Mouse (Mus musculus) forebrain, embryonic 15.5 days (tissue): ENCODE results near the gene Dnajc11. TPM values are rescaled to one million over a fixed set of nuclear protein-coding genes. Genes with fewer than 3 reads are reported as not detected.

Experiments used
- ATAC-seq: fragments of 200-750 bp; cut with Nextera tagmentation; replicated peaks from 2 replicates; pipeline ENCODE4 v1.8.0; 2017; ENCODE audit warnings: mild to moderate bottlenecking, moderate TSS enrichment, moderate library complexity
- H3K27ac ChIP-seq: fragments of 300-500 bp; sonication (generic); replicated peaks from 2 replicates; pipeline ENCODE4 v1.5.1; 2015; ENCODE audit warnings: mild to moderate bottlenecking, inconsistent platforms
- H3K27me3 ChIP-seq: fragments of 300-500 bp; sonication (generic); 2 replicates; pipeline ENCODE4 v1.6.1; 2015; ENCODE audit warnings: inconsistent platforms
- H3K36me3 ChIP-seq: fragments of 300-500 bp; sonication (generic); 2 replicates; pipeline ENCODE4 v1.6.1; 2015; ENCODE audit warnings: mild to moderate bottlenecking, inconsistent platforms
- H3K4me1 ChIP-seq: fragments of 300-500 bp; sonication (generic); 2 replicates; pipeline ENCODE4 v1.6.1; 2015; ENCODE audit warnings: inconsistent platforms
- H3K4me2 ChIP-seq: fragments of 300-500 bp; sonication (generic); replicated peaks from 2 replicates; pipeline ENCODE4 v1.6.1; 2015; ENCODE audit warnings: mild to moderate bottlenecking, inconsistent platforms
- H3K4me3 ChIP-seq: fragments of 300-500 bp; sonication (generic); 2 replicates; pipeline ENCODE4 v1.5.1; 2015; ENCODE audit warnings: mild to moderate bottlenecking, inconsistent platforms
- H3K9ac ChIP-seq: fragments of 300-500 bp; sonication (generic); replicated peaks from 2 replicates; pipeline ENCODE4 v1.6.1; 2015; ENCODE audit warnings: mild to moderate bottlenecking, inconsistent platforms
- H3K9me3 ChIP-seq: fragments of 300-500 bp; sonication (generic); 2 replicates; pipeline ENCODE4 v1.6.1; 2016; ENCODE audit warnings: inconsistent platforms
- WGBS: fragments of 180-500 bp; shearing (Covaris S2); methylation state at CpG from one replicate; pipeline ENCODE4 v1.1.7; 2015; ENCODE audit warnings: mixed read lengths; 5-methylcytosine and 5-hydroxymethylcytosine counted together
- polyA plus RNA-seq: library from polyadenylated mRNA; unstranded; fragments of >200 nt; fragmentation: Nextera tagmentation; extraction: Ambion mirVana; gene quantifications from 2 replicates; pipeline ENCODE4 v1.2.1, GENCODE M21; 2015

Dnajc11 gene
- polyA plus RNA-seq, 1 experiment from 2014 or later: 82.4 TPM

- no peak for ATAC-seq
- Histone ChIP-seq H3K4me1 (no peaks in the 10 kb centered on the region), H3K9ac (no peak overlapping the region), H3K36me3 (peaks cover 26% of the 10 kb centered on the region), H3K27ac (no peak overlapping the region), H3K9me3 (no peaks in the 10 kb centered on the region), H3K27me3 (no peaks in the 10 kb centered on the region), H3K4me3 (no peak overlapping the region), H3K4me2 (no peak overlapping the region)
- WGBS: 89% methylated on average over 3 of the region's 3 CpGs
These were observed 42.0 kb downstream of the Dnajc11 start for GRCm38 (mm10) chr4:151975441-151975840.

GRCm38 (mm10) chr4:151977748-151978147 lies 44.3 kb downstream of the Dnajc11 start:
- WGBS: 42% methylated on average over 10 of the region's 10 CpGs
- Histone ChIP-seq H3K36me3 (peaks cover 31% of the 10 kb centered on the region), H3K27me3 (no peaks in the 10 kb centered on the region), H3K4me2 (no peak overlapping the region), H3K4me3 (no peak overlapping the region), H3K9ac (no peak overlapping the region), H3K9me3 (no peaks in the 10 kb centered on the region), H3K4me1 (no peaks in the 10 kb centered on the region), H3K27ac (peak overlapping the region; percentile 38; the same call in 1 of the 2 replicates)
- 0 out of 2 replicates have a peak, but pooled peaks have one; percentile 14 for ATAC-seq

- Histone ChIP-seq H3K4me1 (no peaks in the 10 kb centered on the region), H3K9me3 (no peaks in the 10 kb centered on the region), H3K9ac (no peak overlapping the region), H3K4me3 (no peak overlapping the region), H3K27me3 (no peaks in the 10 kb centered on the region), H3K4me2 (no peak overlapping the region), H3K27ac (no peak overlapping the region), H3K36me3 (peaks cover 24% of the 10 kb centered on the region)
- 80% methylated on average over 8 of the region's 8 CpGs for WGBS
- ATAC-seq: peak; percentile 8; the same call in 1 of the 2 replicates
These were observed 47.2 kb downstream of the Dnajc11 start for GRCm38 (mm10) chr4:151980699-151981098.

GRCm38 (mm10) chr4:151981363-151981762 lies 47.9 kb downstream of the Dnajc11 start:
- 11% methylated on average over 5 of the region's 5 CpGs for WGBS
- ATAC-seq: peak; percentile 70
- no peaks in the 10 kb centered on the region for H3K27me3 ChIP-seq
- H3K4me3 ChIP-seq: no peak overlapping the region
- no peak overlapping the region for H3K4me2 ChIP-seq
- no peaks in the 10 kb centered on the region for H3K9me3 ChIP-seq
- H3K36me3 ChIP-seq: peaks cover 22% of the 10 kb centered on the region
- H3K27ac ChIP-seq: no peak overlapping the region
- H3K4me1 ChIP-seq: no peaks in the 10 kb centered on the region
- H3K9ac ChIP-seq: no peak overlapping the region

GRCm38 (mm10) chr4:151983043-151983442 lies 49.6 kb downstream of the Dnajc11 start:
- no peak overlapping the region for H3K4me3 ChIP-seq
- ATAC-seq: no peak
- H3K4me2 ChIP-seq: no peak overlapping the region
- WGBS: 68% methylated on average over 17 of the region's 17 CpGs
- peaks cover 16% of the 10 kb centered on the region for H3K4me1 ChIP-seq
- no peaks in the 10 kb centered on the region for H3K27me3 ChIP-seq
- H3K27ac ChIP-seq: no peak overlapping the region
- H3K9ac ChIP-seq: no peak overlapping the region
- peaks cover 22% of the 10 kb centered on the region for H3K36me3 ChIP-seq
- H3K9me3 ChIP-seq: no peaks in the 10 kb centered on the region

GRCm38 (mm10) chr4:151983560-151983959 lies 50.1 kb downstream of the Dnajc11 start:
- H3K9ac ChIP-seq: no peak overlapping the region
- peaks cover 22% of the 10 kb centered on the region for H3K36me3 ChIP-seq
- ATAC-seq: no peak
- WGBS: 27% methylated on average over 9 of the region's 9 CpGs
- no peak overlapping the region for H3K27ac ChIP-seq
- H3K4me1 ChIP-seq: peaks cover 19% of the 10 kb centered on the region
- H3K4me3 ChIP-seq: no peak overlapping the region
- H3K27me3 ChIP-seq: no peaks in the 10 kb centered on the region
- no peak overlapping the region for H3K4me2 ChIP-seq
- no peaks in the 10 kb centered on the region for H3K9me3 ChIP-seq

- Histone ChIP-seq H3K4me2 (no peak overlapping the region), H3K36me3 (peaks cover 18% of the 10 kb centered on the region), H3K9me3 (no peaks in the 10 kb centered on the region), H3K9ac (no peak overlapping the region), H3K4me1 (peaks cover 19% of the 10 kb centered on the region), H3K27me3 (no peaks in the 10 kb centered on the region), H3K4me3 (no peak overlapping the region), H3K27ac (no peak overlapping the region)
- WGBS: 47% methylated on average over 10 of the region's 10 CpGs
- ATAC-seq: no peak
These were observed 52.4 kb downstream of the Dnajc11 start for GRCm38 (mm10) chr4:151985886-151986285.

- ATAC-seq: no peak
- Histone ChIP-seq H3K9me3 (no peaks in the 10 kb centered on the region), H3K4me3 (no peak overlapping the region), H3K36me3 (peaks cover 26% of the 10 kb centered on the region), H3K4me2 (no peak overlapping the region), H3K9ac (no peak overlapping the region), H3K4me1 (peaks cover 19% of the 10 kb centered on the region), H3K27ac (no peak overlapping the region), H3K27me3 (no peaks in the 10 kb centered on the region)
- WGBS: 74% methylated on average over 8 of the region's 8 CpGs
These were observed 53.2 kb downstream of the Dnajc11 start for GRCm38 (mm10) chr4:151986650-151987049.

- Histone ChIP-seq H3K9ac (peak overlapping the region; percentile 92), H3K4me2 (peak overlapping the region; percentile 67), H3K9me3 (no peaks in the 10 kb centered on the region), H3K27ac (peak overlapping the region; percentile 84), H3K4me3 (peak overlapping the region; percentile 57), H3K4me1 (peaks cover 20% of the 10 kb centered on the region), H3K36me3 (peaks cover 27% of the 10 kb centered on the region), H3K27me3 (no peaks in the 10 kb centered on the region)
- WGBS: 21% methylated on average over 10 of the region's 10 CpGs
- ATAC-seq: no peak; the same call in 1 of the 2 replicates
These were observed 54.5 kb downstream of the Dnajc11 start for GRCm38 (mm10) chr4:151988014-151988341.

GRCm38 (mm10) chr4:151988342-151989109 lies 55.0 kb downstream of the Dnajc11 start, which contains the start of gene Thap3:
Thap3 (minus strand) TSS chr4:151988997.
- Histone ChIP-seq H3K4me3 (peak within 1 kb of the TSS; percentile 57), H3K4me2 (peak within 1 kb of the TSS; percentile 67), H3K27ac (peak within 1 kb of the TSS; percentile 84), H3K9ac (peak within 1 kb of the TSS; percentile 92), H3K27me3 (no peaks in the 10 kb centered on the region), H3K36me3 (peaks cover 23% of the 10 kb centered on the region), H3K4me1 (peaks cover 25% of the 10 kb centered on the region), H3K9me3 (no peaks in the 10 kb centered on the region)
- whole genome bisulfite sequencing: 1% methylated on average over 54 of the region's 54 CpGs
- ATAC-seq: peak; percentile 82

- ATAC-seq: peak; percentile 18; the same call in 1 of the 2 replicates
- Histone ChIP-seq H3K36me3 (peaks cover 23% of the 10 kb centered on the region), H3K4me1 (peaks cover 30% of the 10 kb centered on the region), H3K4me2 (peak overlapping the region; percentile 67; the same call in 1 of the 2 replicates), H3K9me3 (no peaks in the 10 kb centered on the region), H3K27me3 (no peaks in the 10 kb centered on the region), H3K9ac (peak overlapping the region; percentile 92; the same call in 1 of the 2 replicates), H3K27ac (0 out of 2 replicates have a peak overlapping the region, but pooled peaks have one; percentile 6), H3K4me3 (peak overlapping the region; percentile 57)
- 30% methylated on average over 6 of the region's 6 CpGs for WGBS
These were observed 55.6 kb downstream of the Dnajc11 start for GRCm38 (mm10) chr4:151989110-151989488.

- Histone ChIP-seq H3K4me1 (peaks cover 33% of the 10 kb centered on the region), H3K4me3 (no peak overlapping the region), H3K36me3 (peaks cover 23% of the 10 kb centered on the region), H3K27me3 (no peaks in the 10 kb centered on the region), H3K4me2 (no peak overlapping the region), H3K9ac (no peak overlapping the region), H3K9me3 (no peaks in the 10 kb centered on the region), H3K27ac (no peak overlapping the region)
- 92% methylated on average over 9 of the region's 9 CpGs for WGBS
- no peak for ATAC-seq
These were observed 58.6 kb downstream of the Dnajc11 start for GRCm38 (mm10) chr4:151992091-151992490.
